Mouse (Mus musculus) neural tube, embryonic 13.5 days (tissue): ENCODE results near the gene 1700042G07Rik. TPM values are rescaled to one million over a fixed set of nuclear protein-coding genes. Genes with fewer than 3 reads are reported as not detected.
A peak's percentile ranks its signal among the peaks of the same experiment; 100 is the strongest.

Source experiments
- ATAC-seq: fragments of 200-750 bp; cut with Nextera tagmentation; 2 replicates; pipeline ENCODE4 v1.8.0; 2017; ENCODE audit warnings: low read depth, mild to moderate bottlenecking, moderate TSS enrichment, moderate library complexity
- H3K27ac ChIP-seq: fragments of 300-500 bp; sonication (generic); replicated peaks from 2 replicates; pipeline ENCODE4 v1.5.1; 2015; ENCODE audit warnings: moderate library complexity, mild to moderate bottlenecking, inconsistent platforms
- H3K27me3 ChIP-seq: fragments of 300-500 bp; sonication (generic); 2 replicates; pipeline ENCODE4 v1.6.1; 2015; ENCODE audit warnings: mild to moderate bottlenecking, inconsistent platforms
- H3K36me3 ChIP-seq: fragments of 300-500 bp; sonication (generic); 2 replicates; pipeline ENCODE4 v1.6.1; 2015; ENCODE audit warnings: mild to moderate bottlenecking, inconsistent platforms
- H3K4me1 ChIP-seq: fragments of 300-500 bp; sonication (generic); replicated peaks from 2 replicates; pipeline ENCODE4 v1.6.1; 2015; ENCODE audit warnings: inconsistent platforms
- H3K4me2 ChIP-seq: fragments of 300-500 bp; sonication (generic); 2 replicates; pipeline ENCODE4 v1.6.1; 2015; ENCODE audit warnings: inconsistent platforms, mild to moderate bottlenecking, moderate library complexity
- H3K4me3 ChIP-seq: fragments of 300-500 bp; sonication (generic); 2 replicates; pipeline ENCODE4 v1.5.1; 2015; ENCODE audit warnings: mild to moderate bottlenecking, inconsistent platforms
- H3K9ac ChIP-seq: fragments of 300-500 bp; sonication (generic); 2 replicates; pipeline ENCODE4 v1.6.1; 2015; ENCODE audit warnings: moderate library complexity, mild to moderate bottlenecking, inconsistent platforms
- H3K9me3 ChIP-seq: fragments of 300-500 bp; sonication (generic); 2 replicates; pipeline ENCODE4 v1.6.1; 2016; ENCODE audit warnings: inconsistent platforms
- WGBS: fragments of 180-500 bp; shearing (Covaris S2); methylation state at CpG from one replicate; pipeline ENCODE4 v1.1.7; 2015; 5-methylcytosine and 5-hydroxymethylcytosine counted together
- polyA plus RNA-seq: library from polyadenylated mRNA; unstranded; fragments of >200 nt; fragmentation: Nextera tagmentation; extraction: Ambion mirVana; gene quantifications from 2 replicates; pipeline ENCODE4 v1.2.1, GENCODE M21; 2015

The 1700042G07Rik gene
- polyA plus RNA-seq: not detected in 2 replicates

DNA sequence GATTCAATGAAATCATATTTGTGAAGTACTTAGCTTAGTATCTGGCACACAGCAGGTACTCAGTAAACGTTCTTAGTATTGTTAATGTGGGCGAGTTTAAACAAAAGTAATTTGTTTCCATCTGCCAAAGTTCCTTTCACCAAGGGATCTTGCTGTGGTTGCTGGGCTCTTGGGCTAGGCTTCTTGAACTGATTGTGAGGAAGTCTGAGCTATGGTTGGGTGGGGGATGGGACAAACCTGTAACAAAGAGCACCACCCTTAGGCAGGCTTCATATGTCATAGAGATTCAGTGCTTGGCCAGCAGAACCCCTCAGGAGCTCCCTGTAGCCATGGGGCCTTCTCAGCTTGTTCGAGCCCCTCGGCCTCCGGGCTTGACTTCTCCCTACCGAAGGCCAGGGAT, at the start of gene 1700042G07Rik, which contains the start of gene Gm49337:
Gene 1700042G07Rik, plus strand, starts transcription at position 301 of the 400 bp plus-strand sequence.
Gene Gm49337, plus strand, starts transcription at position 313 of the 400 bp plus-strand sequence.
- Histone ChIP-seq H3K27me3 (no peaks in the 10 kb centered on the region), H3K27ac (peak within 1 kb of the TSS; percentile 13; the same call in 1 of the 2 replicates), H3K4me2 (no peak within 1 kb of the TSS), H3K4me3 (no peak within 1 kb of the TSS), H3K9ac (no peak within 1 kb of the TSS), H3K4me1 (peaks cover 28% of the 10 kb centered on the region), H3K9me3 (no peaks in the 10 kb centered on the region), H3K36me3 (no peaks in the 10 kb centered on the region)
- 82% methylated on average over 6 of the region's 6 CpGs for WGBS
- no peak for ATAC-seq

GRCm38 (mm10) chr4:116123602-116124519, 49.3 kb upstream of the 1700042G07Rik start, which contains the start of the genes Rad54l and Pomgnt1:
Gene Rad54l, minus strand, starts transcription at chr4:116123690.
Gene Pomgnt1, plus strand, starts transcription at chr4:116123840.
- ATAC-seq: peak; percentile 98
- Histone ChIP-seq H3K27me3 (no peaks in the 10 kb centered on the region), H3K4me3 (peak within 1 kb of the TSS; percentile 62), H3K4me1 (peaks cover 21% of the 10 kb centered on the region), H3K36me3 (no peaks in the 10 kb centered on the region), H3K4me2 (peak within 1 kb of the TSS; percentile 78), H3K9ac (peak within 1 kb of the TSS; percentile 72), H3K9me3 (no peaks in the 10 kb centered on the region), H3K27ac (peak within 1 kb of the TSS; percentile 54; the same call in 1 of the 2 replicates)
- 6% methylated on average over 24 of the region's 24 CpGs for WGBS

GRCm38 (mm10) chr4:116125803-116126386, 47.3 kb upstream of the 1700042G07Rik start:
- 94% methylated on average over 4 of the region's 4 CpGs for WGBS
- Histone ChIP-seq H3K4me2 (no peak overlapping the region), H3K27ac (no peak overlapping the region), H3K9me3 (no peaks in the 10 kb centered on the region), H3K4me1 (peaks cover 21% of the 10 kb centered on the region), H3K9ac (no peak overlapping the region), H3K36me3 (no peaks in the 10 kb centered on the region), H3K27me3 (no peaks in the 10 kb centered on the region), H3K4me3 (no peak overlapping the region)
- ATAC-seq: no peak

GRCm38 (mm10) chr4:116127956-116128355, 45.2 kb upstream of the 1700042G07Rik start:
- WGBS: 60% methylated on average over 6 of the region's 6 CpGs
- Histone ChIP-seq H3K9ac (peak overlapping the region; percentile 12; the same call in 1 of the 2 replicates), H3K4me1 (peaks cover 18% of the 10 kb centered on the region), H3K4me2 (no peak overlapping the region), H3K4me3 (no peak overlapping the region), H3K27ac (peak overlapping the region; percentile 64; the same call in 1 of the 2 replicates), H3K27me3 (no peaks in the 10 kb centered on the region), H3K36me3 (no peaks in the 10 kb centered on the region), H3K9me3 (no peaks in the 10 kb centered on the region)
- ATAC-seq: no peak

- H3K36me3 ChIP-seq: no peaks in the 10 kb centered on the region
- 74% methylated on average over 4 of the region's 4 CpGs for WGBS
- H3K4me2 ChIP-seq: no peak overlapping the region
- no peak for ATAC-seq
- no peak overlapping the region for H3K27ac ChIP-seq
- no peaks in the 10 kb centered on the region for H3K4me1 ChIP-seq
- H3K9me3 ChIP-seq: no peaks in the 10 kb centered on the region
- H3K9ac ChIP-seq: no peak overlapping the region
- no peak overlapping the region for H3K4me3 ChIP-seq
- no peaks in the 10 kb centered on the region for H3K27me3 ChIP-seq
These were observed 40.0 kb upstream of the 1700042G07Rik start for GRCm38 (mm10) chr4:116133126-116133525.

GRCm38 (mm10) chr4:116134990-116135389, 38.2 kb upstream of the 1700042G07Rik start:
- no peak overlapping the region for H3K4me3 ChIP-seq
- no peak overlapping the region for H3K4me2 ChIP-seq
- H3K27me3 ChIP-seq: no peaks in the 10 kb centered on the region
- 42% methylated on average over 2 of the region's 2 CpGs for WGBS
- H3K4me1 ChIP-seq: no peaks in the 10 kb centered on the region
- ATAC-seq: peak; percentile 43; the same call in 1 of the 2 replicates
- H3K27ac ChIP-seq: no peak overlapping the region
- no peaks in the 10 kb centered on the region for H3K9me3 ChIP-seq
- no peak overlapping the region for H3K9ac ChIP-seq
- H3K36me3 ChIP-seq: no peaks in the 10 kb centered on the region

- ATAC-seq: no peak
- H3K9ac ChIP-seq: no peak overlapping the region
- H3K4me3 ChIP-seq: no peak overlapping the region
- 0 out of 2 replicates have a peak, but pooled peaks cover 2% of the 10 kb centered on the region for H3K27me3 ChIP-seq
- no peaks in the 10 kb centered on the region for H3K36me3 ChIP-seq
- no peaks in the 10 kb centered on the region for H3K4me1 ChIP-seq
- H3K4me2 ChIP-seq: no peak overlapping the region
- WGBS: 57% methylated on average over 13 of the region's 13 CpGs
- H3K27ac ChIP-seq: no peak overlapping the region
- H3K9me3 ChIP-seq: no peaks in the 10 kb centered on the region
These were observed 35.7 kb upstream of the 1700042G07Rik start for GRCm38 (mm10) chr4:116137421-116137996.

DNA sequence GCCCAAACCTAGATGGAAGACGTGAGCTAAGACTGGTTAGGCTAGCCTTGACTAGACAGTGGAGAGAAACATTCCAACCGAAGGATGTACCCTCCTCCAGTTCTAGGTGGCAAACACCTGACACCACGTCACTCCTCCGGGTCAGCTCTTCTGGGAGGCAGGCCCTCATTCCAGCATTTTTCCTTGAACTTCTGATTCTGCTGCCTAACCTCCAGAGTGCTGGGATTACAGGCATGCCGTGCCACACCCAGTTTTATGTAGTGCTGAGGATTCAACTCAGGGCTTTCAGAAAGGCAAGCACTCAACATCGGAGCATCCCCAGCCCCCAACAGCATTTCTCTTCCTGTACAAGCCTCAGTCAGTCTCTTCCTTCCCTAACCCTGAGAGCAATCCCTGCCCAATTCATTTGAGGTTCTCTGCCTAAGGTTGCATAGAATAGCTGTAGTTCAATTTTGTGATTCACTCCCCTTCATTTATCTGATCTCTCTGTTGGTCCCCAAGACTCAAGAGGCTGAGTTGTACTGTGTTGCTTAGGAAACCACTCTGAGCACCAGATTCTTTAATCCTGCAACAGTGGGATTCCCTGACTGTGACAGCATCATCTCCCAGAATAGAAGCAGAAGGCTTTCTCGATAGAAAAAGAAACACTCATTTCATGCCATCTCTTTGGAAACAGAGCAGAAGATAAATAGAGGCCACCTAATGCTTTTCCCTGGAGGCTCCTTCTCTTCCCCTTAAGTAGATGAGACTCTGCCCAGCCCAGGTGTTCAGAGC, 32.2 kb upstream of the 1700042G07Rik start:
- no peak overlapping the region for H3K27ac ChIP-seq
- H3K36me3 ChIP-seq: no peaks in the 10 kb centered on the region
- H3K4me3 ChIP-seq: no peak overlapping the region
- H3K27me3 ChIP-seq: peaks cover 25% of the 10 kb centered on the region
- no peak overlapping the region for H3K9ac ChIP-seq
- H3K4me1 ChIP-seq: peaks cover 18% of the 10 kb centered on the region
- no peak for ATAC-seq
- WGBS: 78% methylated on average over 7 of the region's 7 CpGs
- no peaks in the 10 kb centered on the region for H3K9me3 ChIP-seq
- no peak overlapping the region for H3K4me2 ChIP-seq

GRCm38 (mm10) chr4:116141736-116142135, 31.4 kb upstream of the 1700042G07Rik start:
- no peak overlapping the region for H3K4me3 ChIP-seq
- H3K4me2 ChIP-seq: no peak overlapping the region
- H3K27ac ChIP-seq: no peak overlapping the region
- no peaks in the 10 kb centered on the region for H3K9me3 ChIP-seq
- H3K36me3 ChIP-seq: no peaks in the 10 kb centered on the region
- WGBS: 55% methylated on average over 1 of the region's 1 CpGs
- H3K9ac ChIP-seq: no peak overlapping the region
- no peak for ATAC-seq
- peaks cover 25% of the 10 kb centered on the region for H3K27me3 ChIP-seq
- H3K4me1 ChIP-seq: peaks cover 18% of the 10 kb centered on the region

GRCm38 (mm10) chr4:116142269-116142668, 30.9 kb upstream of the 1700042G07Rik start:
- Histone ChIP-seq H3K4me3 (no peak overlapping the region), H3K9me3 (no peaks in the 10 kb centered on the region), H3K36me3 (no peaks in the 10 kb centered on the region), H3K4me1 (peaks cover 18% of the 10 kb centered on the region), H3K27ac (no peak overlapping the region), H3K27me3 (peaks cover 25% of the 10 kb centered on the region), H3K9ac (no peak overlapping the region), H3K4me2 (no peak overlapping the region)
- no peak for ATAC-seq
- 70% methylated on average over 7 of the region's 7 CpGs for WGBS

GRCm38 (mm10) chr4:116143317-116143811, 29.8 kb upstream of the 1700042G07Rik start:
- peak overlapping the region; percentile 58 for H3K4me3 ChIP-seq
- H3K27me3 ChIP-seq: peaks cover 25% of the 10 kb centered on the region
- no peaks in the 10 kb centered on the region for H3K9me3 ChIP-seq
- WGBS: 8% methylated on average over 7 of the region's 7 CpGs
- H3K4me2 ChIP-seq: peak overlapping the region; percentile 97
- ATAC-seq: peak; percentile 25; the same call in 1 of the 2 replicates
- no peak overlapping the region for H3K27ac ChIP-seq
- peaks cover 18% of the 10 kb centered on the region for H3K4me1 ChIP-seq
- H3K36me3 ChIP-seq: no peaks in the 10 kb centered on the region
- H3K9ac ChIP-seq: no peak overlapping the region
